Mouse (Mus musculus): Measurements from ENCODE around the gene Neurod6. TPM values are rescaled to one million over a fixed set of nuclear protein-coding genes. Genes with fewer than 3 reads are reported as not detected.
A peak's percentile ranks its signal among the peaks of the same experiment; 100 is the strongest.

The Neurod6 gene
- polyA plus RNA-seq, 1 experiment from 2014 or later: not detected

GRCm38 (mm10) chr6:55648886-55649285 lies 32.2 kb downstream of the Neurod6 start:
- Histone ChIP-seq H3K36me3 (replicated peaks; ENCODE audit: insufficient read depth, low read length) (no peaks in the 10 kb centered on the region), H3K27ac (ENCODE audit: low read depth) (no peak overlapping the region), H3K4me2 (ENCODE audit: low read depth, low read length) (no peak overlapping the region), H3K9me3 (ENCODE audit: low read length) (no peaks in the 10 kb centered on the region), H3K27me3 (ENCODE audit: insufficient read depth, low read length) (no peaks in the 10 kb centered on the region), H3K4me1 (ENCODE audit: insufficient read depth) (no peaks in the 10 kb centered on the region), H3K9ac (replicated peaks) (no peak overlapping the region), H3K4me3 (ENCODE audit: low read depth, low read length) (no peak overlapping the region)
- no peak for ATAC-seq
- TF ChIP-seq CTCF (IDR thresholded peaks at IDR 0.05; ENCODE audit: low read depth) (no peak), EP300 (IDR thresholded peaks at IDR 0.05; ENCODE audit: low read depth) (no peak)
- DNase-seq: no peak
- 74% methylated on average over 3 of the region's 3 CpGs for WGBS (ENCODE audit: insufficient replicate concordance)

- H3K4me3 ChIP-seq (ENCODE audit: low read depth, low read length): no peak overlapping the region
- no peaks in the 10 kb centered on the region for H3K36me3 ChIP-seq (replicated peaks; ENCODE audit: insufficient read depth, low read length)
- H3K9ac ChIP-seq (replicated peaks): no peak overlapping the region
- no peak for DNase-seq
- WGBS (ENCODE audit: insufficient replicate concordance): 75% methylated on average over 8 of the region's 8 CpGs
- H3K27me3 ChIP-seq (ENCODE audit: insufficient read depth, low read length): no peaks in the 10 kb centered on the region
- H3K27ac ChIP-seq (ENCODE audit: low read depth): no peak overlapping the region
- H3K4me2 ChIP-seq (ENCODE audit: low read depth, low read length): no peak overlapping the region
- no peak for ATAC-seq
- no peaks in the 10 kb centered on the region for H3K9me3 ChIP-seq (ENCODE audit: low read length)
- H3K4me1 ChIP-seq (ENCODE audit: insufficient read depth): no peaks in the 10 kb centered on the region
- TF ChIP-seq EP300 (IDR thresholded peaks at IDR 0.05; ENCODE audit: low read depth) (no peak), CTCF (IDR thresholded peaks at IDR 0.05; ENCODE audit: low read depth) (no peak)
These were observed 33.2 kb downstream of the Neurod6 start for GRCm38 (mm10) chr6:55647771-55648280.

DNA sequence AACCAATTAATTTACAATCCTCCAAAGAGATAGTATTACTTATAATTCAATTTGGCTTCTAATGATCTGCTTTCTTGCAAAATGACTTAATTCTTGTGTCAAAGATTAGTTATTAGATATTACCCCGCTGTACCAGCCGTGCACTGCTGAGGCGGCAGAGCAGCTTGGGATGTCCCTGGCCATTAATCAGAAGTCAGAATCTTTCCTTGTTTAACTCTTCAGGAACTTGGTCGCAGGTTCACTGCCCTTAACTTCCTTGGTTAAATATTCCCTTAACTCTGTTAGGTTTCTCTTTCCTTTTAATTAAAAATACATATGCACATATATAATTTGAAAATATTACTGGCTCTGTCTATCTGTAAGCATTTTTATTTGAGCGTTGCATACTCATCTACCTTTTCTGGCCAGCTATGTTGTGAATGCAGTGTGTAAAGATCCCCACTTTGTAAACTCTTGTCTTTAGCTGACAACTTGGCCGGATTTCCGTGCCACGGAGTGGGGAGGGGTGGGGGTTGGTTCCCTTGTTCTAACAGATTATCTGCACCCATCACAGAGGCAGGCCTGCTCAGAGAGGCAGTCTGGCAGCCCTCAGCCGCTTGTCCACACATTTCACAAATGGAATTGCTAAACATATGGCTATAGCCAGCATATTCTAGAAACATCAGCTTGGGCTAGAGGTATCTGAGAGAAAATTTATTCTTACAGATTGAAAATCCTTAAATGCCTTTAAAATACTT lies 34.1 kb downstream of the Neurod6 start:
- Histone ChIP-seq H3K4me2 (ENCODE audit: low read depth, low read length) (no peak overlapping the region), H3K4me1 (ENCODE audit: insufficient read depth) (no peaks in the 10 kb centered on the region), H3K27me3 (ENCODE audit: insufficient read depth, low read length) (no peaks in the 10 kb centered on the region), H3K9me3 (ENCODE audit: low read length) (no peaks in the 10 kb centered on the region), H3K36me3 (replicated peaks; ENCODE audit: insufficient read depth, low read length) (no peaks in the 10 kb centered on the region), H3K27ac (ENCODE audit: low read depth) (no peak overlapping the region), H3K9ac (replicated peaks) (no peak overlapping the region), H3K4me3 (ENCODE audit: low read depth, low read length) (no peak overlapping the region)
- DNase-seq: no peak
- no peak for ATAC-seq
- 47% methylated on average over 9 of the region's 9 CpGs for WGBS (ENCODE audit: insufficient replicate concordance)
- TF ChIP-seq EP300 (IDR thresholded peaks at IDR 0.05; ENCODE audit: low read depth) (no peak), CTCF (IDR thresholded peaks at IDR 0.05; ENCODE audit: low read depth) (no peak)

DNA sequence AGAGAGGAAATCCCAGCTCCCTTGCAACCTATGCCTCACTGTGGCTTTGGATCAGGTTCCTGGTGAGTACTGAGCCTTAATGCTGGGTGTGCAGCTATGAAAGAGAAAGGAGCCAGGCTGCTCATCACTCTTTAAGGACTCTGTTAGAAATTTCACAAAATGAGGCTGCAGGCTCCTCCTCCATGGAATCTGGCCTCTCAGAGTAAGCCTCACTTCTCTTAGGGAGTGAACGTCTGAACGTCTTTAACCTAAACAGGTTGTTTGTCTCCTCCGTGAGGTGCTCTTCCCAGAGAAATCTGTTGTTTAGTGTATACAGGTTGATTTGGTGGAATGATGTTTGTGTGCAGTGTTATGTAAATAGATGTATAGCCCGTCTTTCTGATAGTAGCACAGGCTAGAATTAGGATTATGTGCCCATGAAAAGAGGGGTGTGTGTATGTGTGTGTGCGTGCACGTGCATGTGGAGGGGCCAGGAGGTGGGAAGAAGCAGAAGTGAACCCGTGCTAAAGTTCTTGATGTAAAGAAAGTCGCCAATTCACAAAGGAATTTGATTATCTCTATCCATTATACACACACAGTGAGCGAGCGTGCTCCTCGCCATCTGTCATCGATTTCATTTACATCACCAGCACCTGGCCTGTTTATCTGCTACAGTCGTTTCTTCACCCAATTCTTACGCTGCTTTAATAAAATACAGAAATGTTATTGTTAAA lies 34.8 kb downstream of the Neurod6 start:
- no peak overlapping the region for H3K4me2 ChIP-seq (ENCODE audit: low read depth, low read length)
- no peak overlapping the region for H3K27ac ChIP-seq (ENCODE audit: low read depth)
- no peak for ATAC-seq
- H3K9ac ChIP-seq (replicated peaks): no peak overlapping the region
- no peak for DNase-seq
- no peaks in the 10 kb centered on the region for H3K36me3 ChIP-seq (replicated peaks; ENCODE audit: insufficient read depth, low read length)
- WGBS (ENCODE audit: insufficient replicate concordance): 69% methylated on average over 14 of the region's 14 CpGs
- no peaks in the 10 kb centered on the region for H3K9me3 ChIP-seq (ENCODE audit: low read length)
- no peak overlapping the region for H3K4me3 ChIP-seq (ENCODE audit: low read depth, low read length)
- no peaks in the 10 kb centered on the region for H3K4me1 ChIP-seq (ENCODE audit: insufficient read depth)
- H3K27me3 ChIP-seq (ENCODE audit: insufficient read depth, low read length): no peaks in the 10 kb centered on the region
- TF ChIP-seq EP300 (IDR thresholded peaks at IDR 0.05; ENCODE audit: low read depth) (no peak), CTCF (IDR thresholded peaks at IDR 0.05; ENCODE audit: low read depth) (no peak)

DNA sequence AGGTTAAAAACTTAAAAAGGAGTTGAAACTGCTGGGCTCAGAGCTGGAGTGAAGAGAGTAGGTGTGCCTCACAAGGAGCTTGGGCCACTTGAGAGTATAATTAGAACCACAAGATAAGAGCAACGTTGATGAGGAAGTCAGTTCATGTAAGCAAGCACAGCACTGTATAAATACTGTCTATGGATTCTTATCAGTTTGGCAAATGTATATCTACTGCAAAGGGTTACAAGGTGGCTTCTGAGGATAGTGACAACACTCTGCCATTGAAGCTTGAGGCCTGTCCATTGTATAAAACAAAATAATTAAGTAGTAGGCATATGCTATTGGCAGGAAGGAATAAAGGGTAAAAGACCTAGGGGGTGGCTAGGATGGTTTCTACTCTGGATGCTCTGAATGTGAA lies 46.4 kb downstream of the Neurod6 start:
- Histone ChIP-seq H3K4me1 (ENCODE audit: insufficient read depth) (no peaks in the 10 kb centered on the region), H3K27me3 (ENCODE audit: insufficient read depth, low read length) (no peaks in the 10 kb centered on the region), H3K9ac (replicated peaks) (no peak overlapping the region), H3K4me3 (ENCODE audit: low read depth, low read length) (no peak overlapping the region), H3K36me3 (replicated peaks; ENCODE audit: insufficient read depth, low read length) (no peaks in the 10 kb centered on the region), H3K27ac (ENCODE audit: low read depth) (no peak overlapping the region), H3K9me3 (ENCODE audit: low read length) (no peaks in the 10 kb centered on the region), H3K4me2 (ENCODE audit: low read depth, low read length) (no peak overlapping the region)
- TF ChIP-seq CTCF (IDR thresholded peaks at IDR 0.05; ENCODE audit: low read depth) (no peak), EP300 (IDR thresholded peaks at IDR 0.05; ENCODE audit: low read depth) (peak; percentile 76)
- 24% methylated on average over 1 of the region's 1 CpGs for WGBS (ENCODE audit: insufficient replicate concordance)
- ATAC-seq: peak; percentile 56
- DNase-seq: no peak

Other genes with a start within 250 kb of the Neurod6 start
- gene Adcyap1r1, start 229.3 kb downstream of the Neurod6 start, polyA plus RNA-seq (2015; fragmentation: Nextera tagmentation; extraction: Ambion mirVana): not detected in 2 replicates
- gene Itprid1, start 155.6 kb upstream of the Neurod6 start, polyA plus RNA-seq (2015; fragmentation: Nextera tagmentation; extraction: Ambion mirVana): not detected in 2 replicates

All from liver, postnatal 0 days (tissue).